Mouse (Mus musculus): ENCODE measurements around the gene 1700016C15Rik. TPM values are rescaled to one million over a fixed set of nuclear protein-coding genes. Genes with fewer than 3 reads are reported as not detected.

The 1700016C15Rik gene
- polyA plus RNA-seq, 1 experiment, result not detected

GRCm38 (mm10) chr1:177708583-177709055 lies 21.0 kb upstream of the 1700016C15Rik start:
- Histone ChIP-seq H3K4me3 (ENCODE audit: insufficient read depth, low read depth, low read length) (no peak overlapping the region), H3K4me1 (ENCODE audit: control insufficient read depth, insufficient read depth, insufficient read length, low read length) (peaks cover 2% of the 10 kb centered on the region; the same call in 1 of the 2 replicates), H3K27ac (replicated peaks; ENCODE audit: low read depth, low read length) (no peak overlapping the region)

DNA sequence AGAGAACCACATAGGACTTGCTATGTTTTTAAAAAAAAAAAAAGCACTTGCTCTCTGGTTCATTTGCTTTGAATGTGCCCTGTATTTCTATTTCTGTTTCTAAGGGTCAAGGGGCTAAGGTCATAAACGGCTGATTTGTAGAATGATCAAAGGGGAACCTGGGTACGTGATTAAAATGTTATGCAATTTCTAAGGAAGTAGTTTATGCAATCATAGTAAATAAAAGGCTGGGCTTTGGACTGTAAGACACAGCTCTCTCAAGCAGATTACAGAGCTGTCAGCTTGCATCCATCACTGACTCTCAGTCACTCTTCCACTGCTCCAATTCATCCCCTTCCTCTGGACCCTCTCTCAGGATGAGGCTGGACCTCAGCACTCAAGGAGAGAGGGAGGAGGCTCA lies 18.6 kb upstream of the 1700016C15Rik start:
- H3K4me3 ChIP-seq (ENCODE audit: insufficient read depth, low read depth, low read length), result no peak overlapping the region
- peaks cover 2% of the 10 kb centered on the region; the same call in 1 of the 2 replicates for H3K4me1 ChIP-seq (ENCODE audit: control insufficient read depth, insufficient read depth, insufficient read length, low read length)
- no peak overlapping the region for H3K27ac ChIP-seq (replicated peaks; ENCODE audit: low read depth, low read length)

GRCm38 (mm10) chr1:177711418-177711817 lies 18.2 kb upstream of the 1700016C15Rik start:
- Histone ChIP-seq H3K4me3 (ENCODE audit: insufficient read depth, low read depth, low read length) (no peak overlapping the region), H3K27ac (replicated peaks; ENCODE audit: low read depth, low read length) (no peak overlapping the region), H3K4me1 (ENCODE audit: control insufficient read depth, insufficient read depth, insufficient read length, low read length) (peaks cover 2% of the 10 kb centered on the region; the same call in 1 of the 2 replicates)

DNA sequence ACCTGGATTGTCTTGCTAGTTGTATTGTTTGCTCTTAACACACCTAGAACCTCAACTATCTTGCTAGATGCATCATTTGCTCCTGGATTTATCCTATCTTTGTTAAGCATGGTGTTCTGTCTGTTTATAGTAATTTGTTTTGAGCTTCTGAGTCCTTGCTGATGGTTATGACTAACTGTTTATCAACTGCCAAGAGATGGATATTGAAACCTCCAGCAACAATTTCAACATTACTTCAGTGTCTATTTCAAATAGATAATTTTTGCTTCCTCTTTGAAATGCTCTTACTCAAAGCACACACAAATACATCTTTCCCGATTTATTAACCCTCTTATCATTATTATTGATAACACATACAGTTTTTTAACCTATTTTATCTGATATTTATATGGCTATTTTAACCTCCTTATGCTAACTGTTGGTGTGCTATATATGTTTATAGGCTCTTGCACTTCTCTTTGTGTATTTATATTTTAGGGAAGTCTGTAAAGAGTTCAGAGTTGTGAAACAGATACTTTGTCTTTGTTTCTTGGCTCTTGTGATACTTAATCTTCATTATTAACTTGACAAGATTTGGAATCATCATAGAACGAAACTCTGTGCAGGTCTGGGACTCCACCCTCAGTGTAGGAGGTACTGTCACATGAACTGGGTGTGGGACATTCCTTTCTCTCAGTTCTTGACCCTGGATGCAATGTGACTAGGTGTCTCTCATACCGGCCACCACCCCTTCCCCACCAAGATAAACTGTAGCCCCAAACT lies 15.8 kb upstream of the 1700016C15Rik start:
- Histone ChIP-seq H3K4me3 (ENCODE audit: insufficient read depth, low read depth, low read length) (no peak overlapping the region), H3K27ac (replicated peaks; ENCODE audit: low read depth, low read length) (0 out of 2 replicates have a peak overlapping the region, but pooled peaks have one; percentile 39), H3K4me1 (ENCODE audit: control insufficient read depth, insufficient read depth, insufficient read length, low read length) (no peaks in the 10 kb centered on the region)

DNA sequence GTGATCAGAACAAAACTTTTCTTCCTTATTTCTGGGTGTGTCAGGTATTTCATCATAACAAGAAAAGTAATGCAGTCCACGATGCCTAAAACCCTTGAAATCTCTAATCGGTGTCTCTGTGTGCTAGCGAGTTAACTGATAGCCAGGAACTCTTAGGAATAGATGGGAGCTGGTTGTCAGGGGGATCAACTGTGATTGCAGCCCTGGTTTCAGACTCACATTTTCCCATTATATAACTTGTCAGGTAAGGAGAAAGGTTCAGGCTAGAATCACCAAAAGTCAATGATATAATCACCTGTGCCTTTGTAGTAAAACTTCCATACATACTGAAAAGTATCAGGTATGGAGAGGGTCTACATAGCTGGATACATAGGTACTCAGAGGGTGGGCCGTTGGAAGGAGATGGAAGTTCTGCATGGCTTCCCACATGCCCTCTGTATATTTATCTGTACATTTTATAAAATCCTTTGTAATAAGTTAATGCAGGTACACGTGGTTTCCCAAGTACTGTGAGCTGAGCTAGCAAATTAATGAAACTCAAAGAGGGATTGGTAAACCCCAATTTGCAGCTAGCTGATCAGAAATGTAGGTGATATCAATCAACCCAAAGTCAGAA lies 15.1 kb upstream of the 1700016C15Rik start:
- no peaks in the 10 kb centered on the region for H3K4me1 ChIP-seq (ENCODE audit: control insufficient read depth, insufficient read depth, insufficient read length, low read length)
- H3K27ac ChIP-seq (replicated peaks; ENCODE audit: low read depth, low read length), result 0 out of 2 replicates have a peak overlapping the region, but pooled peaks have one; percentile 39
- H3K4me3 ChIP-seq (ENCODE audit: insufficient read depth, low read depth, low read length), result no peak overlapping the region

DNA sequence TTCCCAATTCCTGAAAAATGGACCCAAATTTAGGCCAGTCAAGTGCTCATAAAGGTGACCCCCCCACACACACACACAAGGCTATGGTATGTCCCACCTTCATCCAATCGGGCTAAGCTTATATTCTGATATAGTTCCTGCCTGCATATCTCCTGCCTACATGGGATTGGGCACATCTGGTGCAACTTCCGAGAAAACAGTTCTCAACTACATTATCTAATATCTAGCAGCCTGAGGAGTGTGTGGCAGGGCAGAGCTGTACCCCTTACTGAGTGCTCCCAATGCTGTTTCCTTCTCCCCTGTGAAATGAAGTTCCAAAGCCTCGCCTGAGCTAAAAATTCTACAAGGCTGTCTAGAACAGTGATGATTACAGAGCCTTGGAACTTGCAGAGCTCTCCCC lies 13.2 kb upstream of the 1700016C15Rik start:
- H3K4me1 ChIP-seq (ENCODE audit: control insufficient read depth, insufficient read depth, insufficient read length, low read length), result no peaks in the 10 kb centered on the region
- no peak overlapping the region for H3K4me3 ChIP-seq (ENCODE audit: insufficient read depth, low read depth, low read length)
- no peak overlapping the region for H3K27ac ChIP-seq (replicated peaks; ENCODE audit: low read depth, low read length)

GRCm38 (mm10) chr1:177717057-177717835 lies 12.4 kb upstream of the 1700016C15Rik start:
- Histone ChIP-seq H3K27ac (replicated peaks; ENCODE audit: low read depth, low read length) (no peak overlapping the region), H3K4me3 (ENCODE audit: insufficient read depth, low read depth, low read length) (no peak overlapping the region), H3K4me1 (ENCODE audit: control insufficient read depth, insufficient read depth, insufficient read length, low read length) (no peaks in the 10 kb centered on the region)

- Histone ChIP-seq H3K4me3 (ENCODE audit: insufficient read depth, low read depth, low read length) (no peak overlapping the region), H3K4me1 (ENCODE audit: control insufficient read depth, insufficient read depth, insufficient read length, low read length) (no peaks in the 10 kb centered on the region), H3K27ac (replicated peaks; ENCODE audit: low read depth, low read length) (no peak overlapping the region)
Observed at GRCm38 (mm10) chr1:177718340-177719028, 11.1 kb upstream of the 1700016C15Rik start.

GRCm38 (mm10) chr1:177719029-177719427 lies 10.6 kb upstream of the 1700016C15Rik start:
- H3K27ac ChIP-seq (replicated peaks; ENCODE audit: low read depth, low read length), result no peak overlapping the region
- no peak overlapping the region for H3K4me3 ChIP-seq (ENCODE audit: insufficient read depth, low read depth, low read length)
- H3K4me1 ChIP-seq (ENCODE audit: control insufficient read depth, insufficient read depth, insufficient read length, low read length), result no peaks in the 10 kb centered on the region

DNA sequence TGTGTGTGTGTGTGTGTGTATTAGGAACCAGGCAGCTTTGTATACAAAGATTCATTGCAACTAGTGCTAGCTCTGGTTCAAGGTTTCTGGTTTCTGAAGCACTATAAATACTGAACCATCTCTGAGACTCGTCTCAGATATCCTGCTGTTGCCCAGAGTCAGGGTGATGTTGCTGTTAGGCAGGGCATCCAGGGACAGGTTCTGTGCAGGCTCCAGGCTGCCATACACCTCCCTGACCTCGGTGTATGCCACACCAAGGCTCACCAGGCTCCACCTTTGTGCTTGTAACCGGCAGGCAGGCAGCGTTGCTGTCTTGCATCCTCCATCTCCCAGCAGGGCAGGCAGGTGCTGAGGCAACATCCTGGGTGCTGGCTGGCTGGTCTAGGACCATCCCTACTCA lies 5.8 kb upstream of the 1700016C15Rik start:
- Histone ChIP-seq H3K27ac (replicated peaks; ENCODE audit: low read depth, low read length) (no peak overlapping the region), H3K4me3 (ENCODE audit: insufficient read depth, low read depth, low read length) (no peak overlapping the region), H3K4me1 (ENCODE audit: control insufficient read depth, insufficient read depth, insufficient read length, low read length) (no peaks in the 10 kb centered on the region)

DNA sequence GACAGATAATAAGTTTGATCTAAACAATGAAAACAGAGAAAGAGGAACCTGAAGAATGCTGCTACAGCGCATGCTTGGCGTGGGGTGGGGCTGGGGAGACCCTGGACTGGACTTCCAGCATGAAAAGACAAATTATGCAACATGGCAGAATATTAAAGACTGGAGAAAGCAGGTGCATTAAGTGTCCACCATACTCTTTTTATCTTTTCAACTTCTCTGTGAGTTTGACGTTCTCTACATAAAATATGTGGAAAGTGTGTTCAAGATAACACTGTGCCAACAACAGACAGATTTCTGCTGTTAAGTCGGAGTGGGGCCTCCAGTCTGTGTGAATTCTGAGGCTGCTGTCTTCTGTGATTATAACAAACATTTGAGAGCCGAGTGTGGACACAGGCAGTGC lies 2.7 kb upstream of the 1700016C15Rik start:
- Histone ChIP-seq H3K4me1 (ENCODE audit: control insufficient read depth, insufficient read depth, insufficient read length, low read length) (no peaks in the 10 kb centered on the region), H3K27ac (replicated peaks; ENCODE audit: low read depth, low read length) (no peak overlapping the region), H3K4me3 (ENCODE audit: insufficient read depth, low read depth, low read length) (no peak overlapping the region)

DNA sequence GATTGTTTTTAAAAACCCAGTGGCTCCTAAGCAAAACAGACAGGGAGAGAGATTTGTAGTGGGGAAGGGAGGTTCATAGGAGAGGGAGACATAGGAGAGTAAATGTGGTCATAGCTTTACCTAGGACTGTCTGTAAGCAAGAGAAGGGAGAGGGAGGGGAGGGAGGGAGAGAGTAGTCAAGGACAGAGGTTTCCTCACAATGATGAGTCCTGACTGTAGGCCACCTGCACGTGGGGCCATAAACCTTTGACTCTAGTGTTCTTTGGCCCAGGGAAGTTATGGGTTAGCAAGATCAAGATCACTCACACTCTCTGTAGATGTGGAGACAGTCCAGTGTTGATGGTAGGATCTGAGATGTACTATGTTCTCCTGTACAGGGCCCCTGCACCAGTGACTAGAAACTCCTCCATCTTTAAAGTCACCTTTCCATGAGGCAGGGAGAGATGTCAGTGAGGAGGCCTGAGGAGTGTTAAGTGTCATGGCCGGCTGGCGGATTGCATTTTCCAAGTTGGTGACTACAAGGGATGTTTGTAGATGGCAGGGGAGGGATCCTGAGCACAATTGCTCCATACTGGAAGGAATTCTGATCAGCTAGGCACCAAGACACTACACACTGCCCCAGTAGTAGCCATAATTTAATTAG lies 1.6 kb upstream of the 1700016C15Rik start:
- no peaks in the 10 kb centered on the region for H3K4me1 ChIP-seq (ENCODE audit: control insufficient read depth, insufficient read depth, insufficient read length, low read length)
- H3K4me3 ChIP-seq (ENCODE audit: insufficient read depth, low read depth, low read length), result no peak overlapping the region
- no peak overlapping the region for H3K27ac ChIP-seq (replicated peaks; ENCODE audit: low read depth, low read length)

- H3K27ac ChIP-seq (replicated peaks; ENCODE audit: low read depth, low read length), result no peak overlapping the region
- no peak overlapping the region for H3K4me3 ChIP-seq (ENCODE audit: insufficient read depth, low read depth, low read length)
Observed at GRCm38 (mm10) chr1:177731973-177732372, 2.4 kb downstream of the 1700016C15Rik start.

GRCm38 (mm10) chr1:177737505-177738105 lies 8.0 kb downstream of the 1700016C15Rik start:
- Histone ChIP-seq H3K27ac (replicated peaks; ENCODE audit: low read depth, low read length) (no peak overlapping the region), H3K4me1 (ENCODE audit: control insufficient read depth, insufficient read depth, insufficient read length, low read length) (no peaks in the 10 kb centered on the region), H3K4me3 (ENCODE audit: insufficient read depth, low read depth, low read length) (no peak overlapping the region)

More at GRCm38 (mm10) chr1:177731973-177732372, 2.4 kb downstream of the 1700016C15Rik start:
- H3K4me1 ChIP-seq (ENCODE audit: control insufficient read depth, insufficient read depth, insufficient read length, low read length), result no peaks in the 10 kb centered on the region
